Mouse (Mus musculus): Measurements from ENCODE around the gene Tspoap1. TPM values are rescaled to one million over a fixed set of nuclear protein-coding genes. Genes with fewer than 3 reads are reported as not detected.

The Tspoap1 gene
- total RNA-seq, 2 experiments from 2014 or later, result 0.13 TPM; not detected in 1

DNA sequence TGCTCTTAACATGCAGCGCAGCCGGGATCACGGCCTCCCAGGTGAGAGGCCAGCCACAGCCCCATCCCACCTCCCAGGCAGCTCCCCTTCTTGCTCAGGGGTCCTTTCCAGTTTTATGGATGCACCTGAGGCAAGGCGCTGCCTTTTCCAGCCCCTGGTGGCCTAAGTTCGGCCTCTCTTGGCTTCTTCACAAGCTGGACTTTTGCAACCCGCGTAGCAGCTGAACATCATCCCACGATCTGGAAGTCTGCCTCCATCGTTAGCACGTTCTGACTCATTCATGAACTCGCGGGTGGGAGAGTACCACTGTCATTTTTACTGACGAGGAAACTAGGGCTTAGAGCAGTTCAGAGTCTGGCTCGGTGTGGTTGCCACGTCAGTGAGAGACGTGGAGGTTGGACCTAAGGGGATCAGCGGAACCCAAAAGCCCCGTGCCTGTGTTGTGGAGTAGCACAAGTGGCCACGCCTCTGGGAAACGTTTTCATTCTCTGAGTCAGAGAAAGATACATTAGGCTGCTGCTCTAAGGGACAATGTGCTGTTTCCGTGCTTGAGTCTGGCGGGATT lies 41.5 kb downstream of the Tspoap1 start:
- intact Hi-C loops (cut with DNase I), result no loop called here

DNA sequence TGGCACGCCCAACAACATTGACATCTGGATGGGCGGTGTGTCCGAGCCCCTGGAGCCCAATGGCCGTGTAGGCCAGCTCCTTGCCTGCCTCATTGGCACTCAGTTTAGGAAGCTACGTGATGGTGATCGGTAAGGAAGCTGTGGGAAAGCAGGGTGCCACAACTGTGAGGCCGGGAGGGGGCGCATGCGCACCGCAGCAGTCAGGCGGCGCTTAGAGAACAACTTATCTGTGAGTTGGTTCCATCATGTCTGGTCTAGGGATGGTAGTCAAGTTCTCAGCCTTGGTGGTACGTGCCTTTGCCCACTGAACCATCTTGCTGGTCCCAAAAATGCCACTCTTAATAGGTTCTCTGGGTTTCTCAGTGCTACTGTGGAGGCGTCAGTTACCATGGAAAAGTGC lies 42.3 kb downstream of the Tspoap1 start:
- no peak for DNase-seq
- intact Hi-C loops (cut with DNase I), result no loop called here

More for the DNA sequence above, 41.5 kb downstream of the Tspoap1 start:
- no peak for DNase-seq

DNA sequence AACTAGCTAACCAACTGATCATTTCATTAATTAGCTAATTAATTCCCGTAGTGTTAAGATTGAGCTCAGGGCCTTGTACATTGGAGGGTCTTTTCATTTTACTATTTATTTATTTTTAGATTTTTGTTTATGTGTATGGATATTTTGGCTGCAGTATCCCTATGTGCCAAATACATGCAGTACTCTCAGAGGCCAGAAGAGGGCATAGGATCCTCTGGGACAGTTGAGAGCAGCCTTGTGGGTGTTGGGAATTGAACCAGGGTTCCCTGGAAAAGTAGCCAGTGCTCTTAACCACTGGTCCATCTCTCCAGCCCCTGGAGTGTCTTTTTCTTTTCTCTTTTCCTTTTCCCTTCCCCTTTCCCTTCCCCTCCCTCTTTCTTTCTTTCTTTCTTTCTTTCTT lies 45.1 kb downstream of the Tspoap1 start:
- intact Hi-C loops (cut with DNase I), result no loop called here
- no peak for DNase-seq

GRCm38 (mm10) chr11:87807433-87807832 lies 47.1 kb downstream of the Tspoap1 start:
- intact Hi-C loops (cut with DNase I), result no loop called here

GRCm38 (mm10) chr11:87808236-87808635 lies 47.9 kb downstream of the Tspoap1 start:
- intact Hi-C loops (cut with DNase I), result no loop called here
- no peak for DNase-seq

More at GRCm38 (mm10) chr11:87807433-87807832, 47.1 kb downstream of the Tspoap1 start:
- no peak for DNase-seq

DNA sequence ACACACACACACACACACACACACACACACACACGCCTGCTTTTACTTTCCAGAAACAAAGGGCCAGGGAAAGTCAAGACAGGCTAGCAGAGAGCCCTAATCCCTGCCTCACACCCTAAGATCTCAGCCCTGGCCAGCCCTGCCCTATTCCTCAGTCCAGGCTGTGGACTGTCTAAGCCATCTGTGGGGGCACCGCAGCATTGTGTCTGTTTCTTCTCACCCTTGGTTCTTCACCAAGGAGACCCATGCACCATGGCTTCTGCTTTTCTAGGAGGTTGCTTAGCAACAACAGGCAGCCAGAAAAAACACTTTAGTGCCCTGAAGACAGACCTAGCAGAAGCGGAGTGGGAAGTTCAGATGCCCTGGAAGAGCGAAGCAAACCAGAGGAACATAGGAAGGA lies 51.1 kb downstream of the Tspoap1 start:
- DNase-seq, result no peak
- intact Hi-C loops (cut with DNase I), result no loop called here

DNA sequence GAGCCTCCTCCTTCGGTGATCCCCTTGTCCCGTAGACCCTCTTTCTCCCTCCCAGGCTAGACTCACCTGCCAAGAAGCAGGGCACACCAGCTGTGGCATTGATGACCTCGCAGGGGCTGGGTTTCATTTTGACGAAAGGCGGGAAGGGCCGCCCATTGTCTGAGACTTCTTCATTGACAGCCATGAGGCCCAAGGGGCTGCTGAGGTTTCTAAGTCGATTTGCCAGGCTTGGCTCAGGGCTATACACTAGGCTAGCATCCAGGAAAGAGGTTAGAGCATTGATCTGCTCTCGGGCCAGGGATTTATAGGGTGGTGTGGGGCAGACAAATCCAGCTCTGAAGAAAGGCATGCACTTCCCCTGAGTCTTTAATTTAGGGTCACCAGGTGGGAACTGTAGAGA lies 54.5 kb downstream of the Tspoap1 start:
- no peak for DNase-seq
- intact Hi-C loops (cut with DNase I), result no loop called here

GRCm38 (mm10) chr11:87816707-87817442 lies 56.5 kb downstream of the Tspoap1 start:
- DNase-seq, result no peak
- intact Hi-C loops (cut with DNase I), result no loop called here

DNA sequence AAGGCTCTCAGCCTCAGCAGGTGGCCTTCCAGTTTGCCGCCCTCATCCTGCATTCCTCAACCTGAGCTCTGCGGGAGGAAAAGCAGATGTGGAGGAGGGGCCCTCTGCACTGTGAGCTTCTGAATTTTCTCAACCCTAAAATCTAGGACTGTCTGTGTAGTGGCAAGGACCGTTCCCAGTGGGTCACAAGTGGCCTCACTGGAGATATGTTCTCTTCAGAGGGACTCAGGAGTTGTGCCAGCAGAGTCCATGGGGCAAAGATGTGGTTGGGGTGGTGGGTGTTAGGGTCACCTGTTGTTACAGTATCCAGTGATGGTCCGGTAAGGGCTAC lies 57.1 kb downstream of the Tspoap1 start:
- intact Hi-C loops (cut with DNase I), result no loop called here
- DNase-seq, result no peak

DNA sequence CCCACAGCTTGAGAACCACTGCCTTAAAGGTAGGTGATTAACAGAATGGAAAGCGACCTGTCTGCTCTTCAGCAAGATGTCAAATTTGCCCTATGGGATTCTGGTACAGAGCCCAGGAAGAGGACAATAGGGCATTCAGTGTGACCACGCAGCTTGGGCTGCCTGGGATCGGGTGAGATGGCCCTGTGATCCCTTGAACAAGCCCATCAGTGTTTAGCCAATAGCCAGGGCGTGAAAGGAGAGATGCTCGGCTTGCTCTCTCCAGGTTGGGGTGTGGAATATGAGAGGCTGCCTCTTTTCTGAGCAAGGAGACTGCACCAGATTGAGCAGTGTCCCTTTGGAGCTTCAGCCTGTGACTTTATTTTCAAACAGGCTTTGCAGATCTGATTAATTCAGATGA lies 61.2 kb downstream of the Tspoap1 start:
- no peak for DNase-seq

GRCm38 (mm10) chr11:87828239-87828900 lies 68.0 kb downstream of the Tspoap1 start, which contains the start of gene Lpo:
Lpo (minus strand) TSS chr11:87828289.
- intact Hi-C loops (cut with DNase I), result no loop called here
- no peak for DNase-seq

More for the DNA sequence above, 61.2 kb downstream of the Tspoap1 start:
- intact Hi-C loops (cut with DNase I), result no loop called here

Small RNAs within 50 kb of the gene (microRNA-seq; reads per million reads assigned to microRNA genes)
- gene Mir142, result 0 reads per million in 2 experiments
- gene Mir142b, result 0 reads per million in 2 experiments

Other genes starting within 250 kb of the Tspoap1 start
- not detected for gene Gm11492, start 193.9 kb upstream of the Tspoap1 start, total RNA-seq (2021)
- gene Sept4, start 191.6 kb upstream of the Tspoap1 start, total RNA-seq (2021), result 10 to 100 TPM; 11.3 to 11.9 TPM
- gene Mtmr4, start 168.4 kb upstream of the Tspoap1 start, total RNA-seq (2021), result 10 to 100 TPM in 1 of 2 experiments, 1 to 10 TPM in 1; 8.9 to 13.4 TPM
- gene Hsf5, start 143.4 kb upstream of the Tspoap1 start, total RNA-seq (2021), result not detected
- under 1 TPM; 0.15 to 0.38 TPM for gene Rnf43, start 97.8 kb upstream of the Tspoap1 start, total RNA-seq (2021)
- gene Supt4a, start 23.0 kb upstream of the Tspoap1 start, total RNA-seq (2021), result 10 to 100 TPM; 26.8 to 37.6 TPM
- not detected for gene Mpo, start 33.0 kb downstream of the Tspoap1 start, total RNA-seq (2021)
- not detected for gene Lpo, start 67.7 kb downstream of the Tspoap1 start, total RNA-seq (2021)
- 1 to 10 TPM; 1.3 to 1.8 TPM for gene Mks1, start 92.7 kb downstream of the Tspoap1 start, total RNA-seq (2021)
- gene Epx, start 115.0 kb downstream of the Tspoap1 start, total RNA-seq (2021), result not detected
- not detected for gene Olfr462, start 131.7 kb downstream of the Tspoap1 start, total RNA-seq (2021)
- gene Olfr463, start 136.8 kb downstream of the Tspoap1 start, total RNA-seq (2021), result not detected
- not detected for gene Olfr464, start 160.4 kb downstream of the Tspoap1 start, total RNA-seq (2021)
- 100 to 1,000 TPM; 157 to 161 TPM for gene Dynll2, start 227.0 kb downstream of the Tspoap1 start, total RNA-seq (2021)